Mouse (Mus musculus): ENCODE measurements around the gene Erbb4. TPM values are rescaled to one million over a fixed set of nuclear protein-coding genes. Genes with fewer than 3 reads are reported as not detected.

Erbb4 gene
- polyA plus RNA-seq, 1 experiment from 2014 or later, result 0.11 TPM

DNA sequence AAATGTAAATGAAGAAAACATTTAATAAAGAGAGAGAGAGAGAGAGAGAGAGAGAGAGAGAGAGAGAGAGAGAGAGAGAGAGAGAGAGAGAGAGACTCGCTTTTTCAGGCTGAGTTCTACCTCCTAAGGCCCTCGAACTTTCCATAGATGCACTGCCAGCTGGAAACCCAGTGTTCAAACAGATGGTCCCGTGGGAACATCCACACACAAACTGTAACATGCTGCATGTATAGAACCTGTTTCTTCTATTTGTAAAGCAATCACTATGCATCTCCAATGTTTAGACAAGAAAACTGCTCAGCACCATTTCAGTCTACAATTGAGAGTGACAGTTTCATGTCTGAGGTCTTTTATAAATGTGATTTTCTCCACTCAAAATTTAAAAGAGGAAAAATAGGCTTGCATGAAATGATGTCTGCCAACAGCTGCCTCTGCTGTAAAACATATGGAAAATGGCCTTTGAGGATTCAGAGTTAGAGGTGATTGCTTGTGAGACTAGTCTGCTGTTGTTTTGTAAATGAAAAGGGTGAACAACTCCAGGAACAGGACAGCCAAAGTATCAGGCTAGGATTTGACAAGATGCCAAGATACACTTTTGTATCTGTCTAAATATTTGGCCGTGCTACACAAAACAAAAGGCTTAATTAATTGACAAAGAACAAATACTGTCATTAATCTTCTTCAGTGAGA is 533.9 kb downstream of the Erbb4 start:
- Histone ChIP-seq H3K36me3 (ENCODE audit: control insufficient read depth, insufficient read depth, low read length) (no peaks in the 10 kb centered on the region), H3K4me3 (ENCODE audit: low read depth, low read length) (no peak overlapping the region), H3K9ac (ENCODE audit: low read depth, low read length) (no peak overlapping the region), H3K27me3 (replicated peaks; ENCODE audit: control insufficient read depth, insufficient read depth, low read length) (no peaks in the 10 kb centered on the region), H3K4me2 (no peak overlapping the region), H3K27ac (ENCODE audit: low read depth, low read length) (no peak overlapping the region), H3K9me3 (ENCODE audit: control insufficient read depth, low read length) (no peaks in the 10 kb centered on the region), H3K4me1 (replicated peaks; ENCODE audit: control insufficient read depth, insufficient read depth, low read length) (no peaks in the 10 kb centered on the region)
- no peak for ATAC-seq (replicated peaks; ENCODE audit: low FRiP score)
- DNase-seq (ENCODE audit: low spot score), result no peak
- WGBS, result 70% methylated on average over 4 of the region's 4 CpGs

DNA sequence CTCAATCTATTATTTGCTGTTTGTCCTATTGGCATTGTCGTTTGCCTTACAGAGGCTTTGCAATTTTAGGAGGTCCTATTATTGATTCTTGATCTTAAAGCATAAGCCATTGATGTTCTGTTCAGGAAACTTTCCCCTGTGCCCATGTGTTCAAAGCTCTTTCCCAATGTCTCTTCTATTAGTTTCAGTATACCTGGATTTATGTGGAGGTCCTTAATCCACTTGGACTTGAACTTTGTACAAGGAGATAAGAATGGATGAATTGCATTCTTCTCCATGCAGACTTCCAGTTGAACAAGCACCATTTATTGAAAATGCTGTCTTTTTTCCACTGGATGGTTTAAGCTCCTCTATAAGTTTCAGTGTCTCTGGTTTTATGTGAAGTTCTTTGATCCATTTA is 536.9 kb downstream of the Erbb4 start:
- H3K27me3 ChIP-seq (replicated peaks; ENCODE audit: control insufficient read depth, insufficient read depth, low read length), result no peaks in the 10 kb centered on the region
- no peaks in the 10 kb centered on the region for H3K36me3 ChIP-seq (ENCODE audit: control insufficient read depth, insufficient read depth, low read length)
- no peaks in the 10 kb centered on the region for H3K9me3 ChIP-seq (ENCODE audit: control insufficient read depth, low read length)
- no peak overlapping the region for H3K27ac ChIP-seq (ENCODE audit: low read depth, low read length)
- WGBS, result 86% methylated on average over 1 of the region's 1 CpGs
- no peak overlapping the region for H3K4me3 ChIP-seq (ENCODE audit: low read depth, low read length)
- no peak for ATAC-seq (replicated peaks; ENCODE audit: low FRiP score)
- DNase-seq (ENCODE audit: low spot score), result no peak
- H3K9ac ChIP-seq (ENCODE audit: low read depth, low read length), result no peak overlapping the region
- H3K4me2 ChIP-seq, result no peak overlapping the region
- H3K4me1 ChIP-seq (replicated peaks; ENCODE audit: control insufficient read depth, insufficient read depth, low read length), result no peaks in the 10 kb centered on the region

- ATAC-seq (replicated peaks; ENCODE audit: low FRiP score) (no peak), DNase-seq (ENCODE audit: low spot score) (no peak)
- Histone ChIP-seq H3K4me2 (no peak overlapping the region), H3K9ac (ENCODE audit: low read depth, low read length) (no peak overlapping the region), H3K4me3 (ENCODE audit: low read depth, low read length) (no peak overlapping the region), H3K4me1 (replicated peaks; ENCODE audit: control insufficient read depth, insufficient read depth, low read length) (no peaks in the 10 kb centered on the region), H3K27ac (ENCODE audit: low read depth, low read length) (no peak overlapping the region), H3K27me3 (replicated peaks; ENCODE audit: control insufficient read depth, insufficient read depth, low read length) (no peaks in the 10 kb centered on the region), H3K9me3 (ENCODE audit: control insufficient read depth, low read length) (no peaks in the 10 kb centered on the region), H3K36me3 (ENCODE audit: control insufficient read depth, insufficient read depth, low read length) (no peaks in the 10 kb centered on the region)
- 86% methylated on average over 4 of the region's 4 CpGs for WGBS
Observed at GRCm38 (mm10) chr1:68542942-68543341, 564.9 kb downstream of the Erbb4 start.

DNA sequence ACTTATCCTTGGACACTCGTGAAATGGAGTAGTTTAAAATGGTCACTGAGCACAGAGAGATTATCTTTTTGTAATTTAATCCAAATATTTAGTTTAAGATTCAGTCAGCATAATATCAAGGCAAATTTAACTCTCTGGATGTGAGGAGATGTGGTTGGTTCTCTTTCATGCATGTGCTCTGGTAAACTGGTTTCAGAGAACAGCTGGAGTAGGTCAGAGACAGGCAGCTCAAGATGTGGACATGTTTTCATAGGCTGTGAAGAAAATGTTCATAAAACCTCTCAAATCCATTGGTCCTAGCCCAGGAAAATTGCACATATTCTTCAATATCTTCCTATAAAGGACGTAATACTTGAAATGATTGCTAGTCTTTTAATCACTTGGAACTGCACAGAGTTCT is 590.0 kb downstream of the Erbb4 start:
- DNase-seq (ENCODE audit: low spot score) (no peak), ATAC-seq (replicated peaks; ENCODE audit: low FRiP score) (no peak)
- no peak overlapping the region for H3K4me3 ChIP-seq (ENCODE audit: low read depth, low read length)
- 58% methylated on average over 2 of the region's 2 CpGs for WGBS
- no peak overlapping the region for H3K4me2 ChIP-seq
- no peaks in the 10 kb centered on the region for H3K4me1 ChIP-seq (replicated peaks; ENCODE audit: control insufficient read depth, insufficient read depth, low read length)
- no peaks in the 10 kb centered on the region for H3K27me3 ChIP-seq (replicated peaks; ENCODE audit: control insufficient read depth, insufficient read depth, low read length)
- H3K36me3 ChIP-seq (ENCODE audit: control insufficient read depth, insufficient read depth, low read length), result no peaks in the 10 kb centered on the region
- H3K27ac ChIP-seq (ENCODE audit: low read depth, low read length), result no peak overlapping the region
- H3K9ac ChIP-seq (ENCODE audit: low read depth, low read length), result no peak overlapping the region
- H3K9me3 ChIP-seq (ENCODE audit: control insufficient read depth, low read length), result no peaks in the 10 kb centered on the region

DNA sequence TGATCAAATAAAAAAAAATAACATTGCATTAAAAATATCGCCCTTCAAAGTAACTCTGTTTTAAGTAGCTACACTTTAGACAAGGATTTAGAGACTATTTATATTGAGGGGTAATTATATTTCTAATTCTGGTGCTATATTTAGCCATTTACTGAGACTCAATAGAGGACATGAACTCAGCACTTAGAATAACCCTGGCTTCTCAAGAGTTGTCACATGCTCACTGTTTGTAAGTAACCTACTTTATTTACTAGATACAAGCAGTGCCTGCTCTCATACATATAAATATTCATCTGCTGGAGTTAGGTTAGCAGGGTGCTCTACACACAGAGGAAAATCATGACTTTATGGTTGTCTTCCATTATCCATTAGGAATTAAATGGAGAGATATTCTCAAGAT is 604.0 kb downstream of the Erbb4 start:
- no peak overlapping the region for H3K9ac ChIP-seq (ENCODE audit: low read depth, low read length)
- H3K27me3 ChIP-seq (replicated peaks; ENCODE audit: control insufficient read depth, insufficient read depth, low read length), result no peaks in the 10 kb centered on the region
- 88% methylated on average over 1 of the region's 1 CpGs for WGBS
- no peak for ATAC-seq (replicated peaks; ENCODE audit: low FRiP score)
- no peak overlapping the region for H3K4me2 ChIP-seq
- H3K9me3 ChIP-seq (ENCODE audit: control insufficient read depth, low read length), result no peaks in the 10 kb centered on the region
- no peak overlapping the region for H3K27ac ChIP-seq (ENCODE audit: low read depth, low read length)
- DNase-seq (ENCODE audit: low spot score), result no peak
- no peaks in the 10 kb centered on the region for H3K4me1 ChIP-seq (replicated peaks; ENCODE audit: control insufficient read depth, insufficient read depth, low read length)
- no peak overlapping the region for H3K4me3 ChIP-seq (ENCODE audit: low read depth, low read length)
- H3K36me3 ChIP-seq (ENCODE audit: control insufficient read depth, insufficient read depth, low read length), result no peaks in the 10 kb centered on the region

DNA sequence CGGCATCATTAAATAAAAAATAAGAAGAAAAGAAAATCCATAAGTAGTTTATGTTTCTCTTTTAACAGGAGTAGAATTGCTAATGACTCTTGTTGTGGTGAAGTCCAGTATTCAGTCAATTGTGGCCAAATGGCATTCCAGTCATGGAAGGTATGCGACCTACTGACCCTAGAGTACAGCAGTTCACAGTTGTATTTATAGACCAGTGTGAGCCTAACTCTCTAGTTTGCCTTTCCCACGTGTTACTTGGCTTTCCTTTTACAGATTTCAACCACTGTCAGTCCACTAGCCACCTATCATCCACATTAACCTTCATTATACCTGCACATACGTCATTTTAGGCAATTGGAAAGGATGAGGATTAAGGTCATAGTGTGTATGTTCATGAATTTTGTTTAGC is 606.3 kb downstream of the Erbb4 start:
- Histone ChIP-seq H3K4me2 (no peak overlapping the region), H3K36me3 (ENCODE audit: control insufficient read depth, insufficient read depth, low read length) (no peaks in the 10 kb centered on the region), H3K4me3 (ENCODE audit: low read depth, low read length) (no peak overlapping the region), H3K9me3 (ENCODE audit: control insufficient read depth, low read length) (no peaks in the 10 kb centered on the region), H3K9ac (ENCODE audit: low read depth, low read length) (no peak overlapping the region), H3K4me1 (replicated peaks; ENCODE audit: control insufficient read depth, insufficient read depth, low read length) (no peaks in the 10 kb centered on the region), H3K27me3 (replicated peaks; ENCODE audit: control insufficient read depth, insufficient read depth, low read length) (no peaks in the 10 kb centered on the region), H3K27ac (ENCODE audit: low read depth, low read length) (no peak overlapping the region)
- DNase-seq (ENCODE audit: low spot score), result no peak
- ATAC-seq (replicated peaks; ENCODE audit: low FRiP score), result 0 out of 2 replicates have a peak, but pooled peaks have one; percentile 41
- 59% methylated on average over 4 of the region's 4 CpGs for WGBS

- no peaks in the 10 kb centered on the region for H3K9me3 ChIP-seq (ENCODE audit: control insufficient read depth, low read length)
- H3K27ac ChIP-seq (ENCODE audit: low read depth, low read length), result no peak overlapping the region
- ATAC-seq (replicated peaks; ENCODE audit: low FRiP score), result no peak
Observed at GRCm38 (mm10) chr1:68466390-68466960, 641.4 kb downstream of the Erbb4 start.

GRCm38 (mm10) chr1:68451274-68451673 is 656.6 kb downstream of the Erbb4 start:
- no peaks in the 10 kb centered on the region for H3K36me3 ChIP-seq (ENCODE audit: control insufficient read depth, insufficient read depth, low read length)
- no peak for ATAC-seq (replicated peaks; ENCODE audit: low FRiP score)
- H3K4me3 ChIP-seq (ENCODE audit: low read depth, low read length), result no peak overlapping the region
- H3K4me2 ChIP-seq, result no peak overlapping the region
- DNase-seq (ENCODE audit: low spot score), result no peak
- H3K27ac ChIP-seq (ENCODE audit: low read depth, low read length), result no peak overlapping the region
- H3K4me1 ChIP-seq (replicated peaks; ENCODE audit: control insufficient read depth, insufficient read depth, low read length), result no peaks in the 10 kb centered on the region
- WGBS, result 81% methylated on average over 1 of the region's 1 CpGs
- H3K27me3 ChIP-seq (replicated peaks; ENCODE audit: control insufficient read depth, insufficient read depth, low read length), result no peaks in the 10 kb centered on the region
- H3K9me3 ChIP-seq (ENCODE audit: control insufficient read depth, low read length), result no peaks in the 10 kb centered on the region
- no peak overlapping the region for H3K9ac ChIP-seq (ENCODE audit: low read depth, low read length)

More at GRCm38 (mm10) chr1:68466390-68466960, 641.4 kb downstream of the Erbb4 start:
- Histone ChIP-seq H3K9ac (ENCODE audit: low read depth, low read length) (no peak overlapping the region), H3K4me1 (replicated peaks; ENCODE audit: control insufficient read depth, insufficient read depth, low read length) (no peaks in the 10 kb centered on the region), H3K27me3 (replicated peaks; ENCODE audit: control insufficient read depth, insufficient read depth, low read length) (no peaks in the 10 kb centered on the region), H3K36me3 (ENCODE audit: control insufficient read depth, insufficient read depth, low read length) (no peaks in the 10 kb centered on the region), H3K4me3 (ENCODE audit: low read depth, low read length) (no peak overlapping the region), H3K4me2 (no peak overlapping the region)
- no peak for DNase-seq (ENCODE audit: low spot score)

DNA sequence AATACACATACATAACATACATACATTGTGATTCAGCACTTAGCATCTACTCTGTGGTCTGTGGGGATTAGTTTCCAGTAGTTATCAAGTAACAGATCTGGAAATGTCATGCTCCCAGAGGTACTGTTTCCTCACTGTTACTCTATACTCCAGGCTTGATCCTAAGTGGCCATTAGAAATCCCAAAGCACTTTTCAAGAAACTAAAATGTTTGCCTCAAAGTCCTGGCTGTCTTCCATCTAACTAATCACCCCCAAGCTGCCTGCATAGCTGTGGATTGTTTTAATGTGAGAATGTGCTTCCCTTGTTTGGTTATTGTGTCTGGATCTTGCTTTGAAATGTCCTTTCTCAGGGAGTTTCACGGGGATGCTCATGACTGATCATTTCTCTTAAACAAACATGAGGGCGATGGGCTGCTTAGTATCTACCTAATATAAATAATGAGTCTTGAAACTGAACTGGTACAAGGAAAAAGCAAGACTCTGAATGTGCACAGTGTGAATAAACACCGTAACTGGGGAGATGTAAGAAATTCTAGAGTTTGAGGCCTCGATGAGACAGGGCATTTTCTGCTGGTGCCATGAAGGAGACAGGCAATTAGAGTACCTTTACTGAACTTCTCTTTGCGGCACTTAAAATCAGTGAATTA is 683.4 kb downstream of the Erbb4 start:
- Histone ChIP-seq H3K4me3 (ENCODE audit: low read depth, low read length) (no peak overlapping the region), H3K27me3 (replicated peaks; ENCODE audit: control insufficient read depth, insufficient read depth, low read length) (no peaks in the 10 kb centered on the region), H3K4me2 (no peak overlapping the region), H3K4me1 (replicated peaks; ENCODE audit: control insufficient read depth, insufficient read depth, low read length) (no peaks in the 10 kb centered on the region), H3K9ac (ENCODE audit: low read depth, low read length) (no peak overlapping the region), H3K27ac (ENCODE audit: low read depth, low read length) (no peak overlapping the region), H3K9me3 (ENCODE audit: control insufficient read depth, low read length) (no peaks in the 10 kb centered on the region), H3K36me3 (ENCODE audit: control insufficient read depth, insufficient read depth, low read length) (no peaks in the 10 kb centered on the region)
- DNase-seq (ENCODE audit: low spot score), result no peak
- 72% methylated on average over 5 of the region's 5 CpGs for WGBS
- ATAC-seq (replicated peaks; ENCODE audit: low FRiP score), result no peak
